Mouse (Mus musculus): ENCODE results near the gene Ereg. TPM values are rescaled to one million over a fixed set of nuclear protein-coding genes. Genes with fewer than 3 reads are reported as not detected.

Ereg gene
- total and polyA plus RNA-seq, 2 experiments = 0.07 to 0.18 TPM

GRCm38 (mm10) chr5:91111019-91111418 is 36.6 kb downstream of the Ereg start:
- Histone ChIP-seq H3K79me2 (ENCODE audit: control insufficient read depth, insufficient read depth, low read length) (no peaks in the 10 kb centered on the region), H3K9ac (ENCODE audit: low read depth, low read length) (no peak overlapping the region), H3K4me3 (ENCODE audit: insufficient read depth, low read depth, low read length) (no peak overlapping the region), H3K4me1 (ENCODE audit: control insufficient read depth, insufficient read depth, low read length) (no peaks in the 10 kb centered on the region), H3K36me3 (ENCODE audit: control insufficient read depth, insufficient read depth, low read length) (no peaks in the 10 kb centered on the region), H3K27ac (replicated peaks; ENCODE audit: insufficient read depth, low read depth, low read length) (no peak overlapping the region), H3K27me3 (ENCODE audit: control insufficient read depth, insufficient read depth, low read length) (no peaks in the 10 kb centered on the region)
- DNase-seq (ENCODE audit: extremely low read depth, low read depth, low spot score) = no peak
- 88% methylated on average over 8 of the region's 8 CpGs for WGBS
- no peak for TF ChIP-seq CTCF (IDR thresholded peaks at IDR 0.05; ENCODE audit: low read depth, low read length)
- TF ChIP-seq POLR2A (IDR thresholded peaks at IDR 0.05; ENCODE audit: extremely low read depth, insufficient read depth, low read length) = no peak

GRCm38 (mm10) chr5:91113967-91114366 is 39.5 kb downstream of the Ereg start:
- Histone ChIP-seq H3K4me3 (ENCODE audit: insufficient read depth, low read depth, low read length) (no peak overlapping the region), H3K27me3 (ENCODE audit: control insufficient read depth, insufficient read depth, low read length) (no peaks in the 10 kb centered on the region), H3K36me3 (ENCODE audit: control insufficient read depth, insufficient read depth, low read length) (no peaks in the 10 kb centered on the region), H3K27ac (replicated peaks; ENCODE audit: insufficient read depth, low read depth, low read length) (no peak overlapping the region), H3K9ac (ENCODE audit: low read depth, low read length) (no peak overlapping the region), H3K79me2 (ENCODE audit: control insufficient read depth, insufficient read depth, low read length) (no peaks in the 10 kb centered on the region), H3K4me1 (ENCODE audit: control insufficient read depth, insufficient read depth, low read length) (no peaks in the 10 kb centered on the region)
- 84% methylated on average over 2 of the region's 2 CpGs for WGBS
- TF ChIP-seq CTCF (IDR thresholded peaks at IDR 0.05; ENCODE audit: low read depth, low read length) (no peak), POLR2A (IDR thresholded peaks at IDR 0.05; ENCODE audit: extremely low read depth, insufficient read depth, low read length) (no peak)
- no peak for DNase-seq (ENCODE audit: extremely low read depth, low read depth, low spot score)

- Histone ChIP-seq H3K27ac (replicated peaks; ENCODE audit: insufficient read depth, low read depth, low read length) (no peak overlapping the region), H3K4me1 (ENCODE audit: control insufficient read depth, insufficient read depth, low read length) (no peaks in the 10 kb centered on the region), H3K4me3 (ENCODE audit: insufficient read depth, low read depth, low read length) (no peak overlapping the region), H3K79me2 (ENCODE audit: control insufficient read depth, insufficient read depth, low read length) (no peaks in the 10 kb centered on the region), H3K9ac (ENCODE audit: low read depth, low read length) (no peak overlapping the region), H3K36me3 (ENCODE audit: control insufficient read depth, insufficient read depth, low read length) (no peaks in the 10 kb centered on the region), H3K27me3 (ENCODE audit: control insufficient read depth, insufficient read depth, low read length) (no peaks in the 10 kb centered on the region)
- no peak for TF ChIP-seq CTCF (IDR thresholded peaks at IDR 0.05; ENCODE audit: low read depth, low read length)
- TF ChIP-seq POLR2A (IDR thresholded peaks at IDR 0.05; ENCODE audit: extremely low read depth, insufficient read depth, low read length) = no peak
- 85% methylated on average over 1 of the region's 1 CpGs for WGBS
- no peak for DNase-seq (ENCODE audit: extremely low read depth, low read depth, low spot score)
Measured at GRCm38 (mm10) chr5:91114574-91114973, 40.2 kb downstream of the Ereg start.

- no peak overlapping the region for H3K9ac ChIP-seq (ENCODE audit: low read depth, low read length)
- no peaks in the 10 kb centered on the region for H3K36me3 ChIP-seq (ENCODE audit: control insufficient read depth, insufficient read depth, low read length)
- no peaks in the 10 kb centered on the region for H3K79me2 ChIP-seq (ENCODE audit: control insufficient read depth, insufficient read depth, low read length)
- TF ChIP-seq CTCF (IDR thresholded peaks at IDR 0.05; ENCODE audit: low read depth, low read length) = no peak
- TF ChIP-seq POLR2A (IDR thresholded peaks at IDR 0.05; ENCODE audit: extremely low read depth, insufficient read depth, low read length) = no peak
- H3K4me1 ChIP-seq (ENCODE audit: control insufficient read depth, insufficient read depth, low read length) = no peaks in the 10 kb centered on the region
- no peak overlapping the region for H3K4me3 ChIP-seq (ENCODE audit: insufficient read depth, low read depth, low read length)
- no peaks in the 10 kb centered on the region for H3K27me3 ChIP-seq (ENCODE audit: control insufficient read depth, insufficient read depth, low read length)
- H3K27ac ChIP-seq (replicated peaks; ENCODE audit: insufficient read depth, low read depth, low read length) = no peak overlapping the region
- no peak for DNase-seq (ENCODE audit: extremely low read depth, low read depth, low spot score)
Measured at GRCm38 (mm10) chr5:91118618-91119017, 44.2 kb downstream of the Ereg start.

GRCm38 (mm10) chr5:91123404-91123803 is 49.0 kb downstream of the Ereg start:
- no peak overlapping the region for H3K4me3 ChIP-seq (ENCODE audit: insufficient read depth, low read depth, low read length)
- no peak overlapping the region for H3K27ac ChIP-seq (replicated peaks; ENCODE audit: insufficient read depth, low read depth, low read length)
- TF ChIP-seq POLR2A (IDR thresholded peaks at IDR 0.05; ENCODE audit: extremely low read depth, insufficient read depth, low read length) = no peak
- TF ChIP-seq CTCF (IDR thresholded peaks at IDR 0.05; ENCODE audit: low read depth, low read length) = no peak
- no peaks in the 10 kb centered on the region for H3K79me2 ChIP-seq (ENCODE audit: control insufficient read depth, insufficient read depth, low read length)
- WGBS = 67% methylated on average over 4 of the region's 4 CpGs
- no peak overlapping the region for H3K9ac ChIP-seq (ENCODE audit: low read depth, low read length)
- H3K36me3 ChIP-seq (ENCODE audit: control insufficient read depth, insufficient read depth, low read length) = no peaks in the 10 kb centered on the region
- H3K4me1 ChIP-seq (ENCODE audit: control insufficient read depth, insufficient read depth, low read length) = no peaks in the 10 kb centered on the region
- H3K27me3 ChIP-seq (ENCODE audit: control insufficient read depth, insufficient read depth, low read length) = no peaks in the 10 kb centered on the region
- DNase-seq (ENCODE audit: extremely low read depth, low read depth, low spot score) = no peak

- WGBS = 73% methylated on average over 2 of the region's 2 CpGs
- no peak for TF ChIP-seq POLR2A (IDR thresholded peaks at IDR 0.05; ENCODE audit: extremely low read depth, insufficient read depth, low read length)
- no peak overlapping the region for H3K4me3 ChIP-seq (ENCODE audit: insufficient read depth, low read depth, low read length)
Measured at GRCm38 (mm10) chr5:91124140-91124539, 49.7 kb downstream of the Ereg start.

More at GRCm38 (mm10) chr5:91124140-91124539, 49.7 kb downstream of the Ereg start:
- Histone ChIP-seq H3K4me1 (ENCODE audit: control insufficient read depth, insufficient read depth, low read length) (no peaks in the 10 kb centered on the region), H3K27me3 (ENCODE audit: control insufficient read depth, insufficient read depth, low read length) (no peaks in the 10 kb centered on the region), H3K27ac (replicated peaks; ENCODE audit: insufficient read depth, low read depth, low read length) (no peak overlapping the region), H3K36me3 (ENCODE audit: control insufficient read depth, insufficient read depth, low read length) (no peaks in the 10 kb centered on the region), H3K9ac (ENCODE audit: low read depth, low read length) (no peak overlapping the region), H3K79me2 (ENCODE audit: control insufficient read depth, insufficient read depth, low read length) (no peaks in the 10 kb centered on the region)
- DNase-seq (ENCODE audit: extremely low read depth, low read depth, low spot score) = no peak
